In the genomic region with DNA sequence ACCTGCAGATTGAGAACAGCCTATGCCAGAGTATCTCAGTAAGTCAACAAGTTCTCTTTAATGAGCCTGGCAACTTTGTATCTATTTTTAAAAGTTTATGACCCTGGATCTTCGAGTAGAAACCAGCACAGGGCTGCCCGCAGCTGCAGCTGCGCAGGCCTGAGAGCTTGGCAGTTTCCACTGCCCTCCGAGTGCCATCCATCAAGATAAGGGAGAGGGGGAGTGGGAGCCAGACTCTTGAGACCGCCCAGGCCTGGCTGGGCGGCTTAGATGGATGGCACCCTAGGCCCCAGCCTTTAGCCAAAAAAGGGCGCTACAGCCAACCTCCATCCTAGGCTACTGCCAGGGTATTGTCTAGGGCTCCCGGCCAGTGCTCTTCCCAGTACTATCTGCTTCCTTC, we compare ENCODE assay signal across 20 mouse cellular contexts.
DNase-seq lines count a peak whose midpoint lies in the region; ATAC-seq and TF ChIP-seq lines count a peak whose summit lies in the region.
"Had no signal": no experiment of that assay in that cellular context is flagged by ENCODE, and none has a peak within 500 bp of the region (broad histone marks: within the 10 kb centered on the region; RNA-seq: fewer than 3 reads in every experiment).

No protein-coding gene starts in this region.

- no peak for TF ChIP-seq CTCF in kidney, postnatal 0 days (IDR thresholded peaks at IDR 0.05; ENCODE audit: low read depth)
- no peak for TF ChIP-seq CTCF in intestine, postnatal 0 days (IDR thresholded peaks at IDR 0.05; ENCODE audit: low read depth)

- H3K9me3 ChIP-seq in kidney, postnatal 0 days (replicated peaks; ENCODE audit: low read length), result no peaks in the 10 kb centered on the region
- H3K9me3 ChIP-seq in kidney, embryonic 14.5 days (ENCODE audit: control insufficient read depth, low read length), result no peaks in the 10 kb centered on the region
- no peaks in the 10 kb centered on the region for H3K9me3 ChIP-seq in intestine, postnatal 0 days (ENCODE audit: control insufficient read depth)
- H3K9me3 ChIP-seq: hindbrain, embryonic 12.5 days; liver, embryonic 12.5 days had no signal

- no peak overlapping the region for H3K27ac ChIP-seq in kidney, postnatal 0 days
- H3K27ac ChIP-seq in kidney, embryonic 14.5 days (ENCODE audit: low read depth, low read length), result no peak overlapping the region
- no peak overlapping the region for H3K27ac ChIP-seq in intestine, postnatal 0 days (ENCODE audit: low read depth, low read length)
- H3K27ac ChIP-seq: heart, adult 2 months; hindbrain, embryonic 12.5 days; layer of hippocampus, adult 2 months; liver, embryonic 12.5 days had no signal

- 58% methylated on average over 8 of the region's 8 CpGs for WGBS in kidney, postnatal 0 days
- WGBS in kidney, embryonic 14.5 days, result 59% methylated on average over 8 of the region's 8 CpGs
- WGBS in intestine, postnatal 0 days, result 49% methylated on average over 8 of the region's 8 CpGs

- no peaks in the 10 kb centered on the region for H3K36me3 ChIP-seq in kidney, postnatal 0 days (ENCODE audit: insufficient read depth, low read length)
- no peaks in the 10 kb centered on the region for H3K36me3 ChIP-seq in kidney, embryonic 14.5 days (ENCODE audit: control insufficient read depth, insufficient read depth, low read length)
- H3K36me3 ChIP-seq in intestine, postnatal 0 days (ENCODE audit: control insufficient read depth, insufficient read depth), result no peaks in the 10 kb centered on the region
- H3K36me3 ChIP-seq: G1E; hindbrain, embryonic 12.5 days; liver, embryonic 12.5 days had no signal

- no peak overlapping the region for H3K4me2 ChIP-seq in kidney, postnatal 0 days (ENCODE audit: low read length)
- H3K4me2 ChIP-seq in kidney, embryonic 14.5 days (replicated peaks; ENCODE audit: low read depth, low read length), result no peak overlapping the region
- H3K4me2 ChIP-seq in intestine, postnatal 0 days (replicated peaks; ENCODE audit: low read depth), result no peak overlapping the region
- H3K4me2 ChIP-seq: hindbrain, embryonic 12.5 days; liver, embryonic 12.5 days had no signal

- peak; percentile 31 to 63 for DNase-seq in adrenal gland, adult (ENCODE audit: inconsistent age in 2 of 2, low spot score in 1 of 2)
- DNase-seq in adrenal gland, adult 18-20 months (ENCODE audit: low spot score in 2 of 2), result no peak
- peak; percentile 33 for DNase-seq in kidney, postnatal 0 days (ENCODE audit: low spot score)
- DNase-seq in adrenal gland, adult 8-10 months, result peak; percentile 26
- DNase-seq in left cerebral cortex, adult 18-20 months (ENCODE audit: low spot score in 2 of 2), result no peak
- DNase-seq in thymus, postnatal 36 days, result no peak
- DNase-seq: cerebellum, adult 8-10 months; gastrocnemius, postnatal 10 days; heart, adult 2 months; kidney, postnatal 10 days; lung, postnatal 10 days; right cerebral cortex, postnatal 25 days had no signal

- H3K9ac ChIP-seq in kidney, postnatal 0 days (ENCODE audit: low read depth, low read length), result no peak overlapping the region
- no peak overlapping the region for H3K9ac ChIP-seq in kidney, embryonic 14.5 days (ENCODE audit: low read depth, low read length)
- no peak overlapping the region for H3K9ac ChIP-seq in intestine, postnatal 0 days (ENCODE audit: low read depth, low read length)
- H3K9ac ChIP-seq: hindbrain, embryonic 12.5 days; liver, embryonic 12.5 days had no signal

- no peaks in the 10 kb centered on the region for H3K4me1 ChIP-seq in kidney, postnatal 0 days (replicated peaks; ENCODE audit: insufficient read depth, low read length)
- no peaks in the 10 kb centered on the region; the same call in 1 of the 2 replicates for H3K4me1 ChIP-seq in kidney, embryonic 14.5 days (ENCODE audit: control insufficient read depth, insufficient read depth, low read length)
- H3K4me1 ChIP-seq in intestine, postnatal 0 days (replicated peaks; ENCODE audit: control insufficient read depth, insufficient read depth, low read length), result no peaks in the 10 kb centered on the region
- H3K4me1 ChIP-seq: hindbrain, embryonic 12.5 days; liver, embryonic 12.5 days had no signal

- H3K4me3 ChIP-seq in kidney, postnatal 0 days (replicated peaks; ENCODE audit: low read depth, low read length), result no peak overlapping the region
- H3K4me3 ChIP-seq in kidney, embryonic 14.5 days (ENCODE audit: low read length), result no peak overlapping the region
- no peak overlapping the region for H3K4me3 ChIP-seq in intestine, postnatal 0 days (ENCODE audit: low read depth, low read length)
- H3K4me3 ChIP-seq: heart, adult 2 months; hindbrain, embryonic 12.5 days; layer of hippocampus, adult 2 months; liver, embryonic 12.5 days had no signal

- ATAC-seq in kidney, postnatal 0 days (replicated peaks; ENCODE audit: low FRiP score, low read depth), result no peak
- ATAC-seq in kidney, embryonic 14.5 days (ENCODE audit: low FRiP score, low TSS enrichment), result no peak
- peak; percentile 42; the same call in 1 of the 2 replicates for ATAC-seq in intestine, postnatal 0 days
- ATAC-seq: CD4-positive, CD25-positive, alpha-beta regulatory T cell, adult 4 months; inflammation-experienced regulatory T-cells, adult 6 months; liver, embryonic 12.5 days had no signal

- 0 out of 2 replicates have a peak, but pooled peaks cover 5% of the 10 kb centered on the region for H3K27me3 ChIP-seq in kidney, postnatal 0 days (ENCODE audit: insufficient read depth, low read length)
- peaks cover 11% of the 10 kb centered on the region for H3K27me3 ChIP-seq in kidney, embryonic 14.5 days (ENCODE audit: control insufficient read depth, insufficient read depth, low read length)
- H3K27me3 ChIP-seq in intestine, postnatal 0 days (replicated peaks; ENCODE audit: control insufficient read depth, insufficient read depth, low read length), result no peaks in the 10 kb centered on the region
- H3K27me3 ChIP-seq: hindbrain, embryonic 12.5 days had no signal

Comparison
In these comparisons a context has a peak if more than half of its experiments do, and no peak if none do; other contexts are left out.
1. DNase-seq: peak in adrenal gland, adult (2 of 2), kidney, postnatal 0 days (single experiment) and adrenal gland, adult 8-10 months (single experiment); none in adrenal gland, adult 18-20 months (0 of 2), left cerebral cortex, adult 18-20 months (0 of 2) and thymus, postnatal 36 days (0 of 2).